Mouse (Mus musculus): ENCODE measurements at regions not wholly inside any gene's neighbourhood (a gene's known extent, or its start where the extent isn't known, plus 50 kb on each side); places are given as distances from the start of the nearest gene placed in this dataset.

DNA sequence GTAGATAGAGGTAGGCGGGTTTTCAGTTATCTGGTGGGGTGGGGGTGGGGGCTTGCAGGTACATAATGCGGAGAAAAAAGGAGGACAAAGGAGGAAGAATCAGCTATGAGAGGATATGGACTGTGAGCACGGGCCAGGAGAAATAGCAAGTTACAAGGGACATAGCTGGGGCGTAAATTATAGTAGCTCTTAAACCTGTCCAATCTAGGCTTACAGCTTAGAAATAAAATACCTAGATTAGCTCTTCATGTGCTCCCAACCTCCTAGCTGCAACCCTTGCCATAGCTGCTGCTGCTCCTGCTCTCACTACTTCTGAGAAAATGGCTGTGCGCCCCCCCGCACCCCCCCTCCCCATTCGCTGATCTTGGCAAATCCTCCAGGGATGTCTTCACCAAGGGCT, 161.0 kb downstream of the AI429214 start:
- TF ChIP-seq CHD2 (IDR thresholded peaks at IDR 0.05; ENCODE audit: low read depth, low read length) (no peak), HCFC1 (IDR thresholded peaks at IDR 0.05; ENCODE audit: borderline replicate concordance, insufficient read depth, low read length) (no peak)

All from ES-E14 (cell line).